Mouse (Mus musculus) testis, adult 2 months (tissue): ENCODE results near the gene Vstm5. TPM values are rescaled to one million over a fixed set of nuclear protein-coding genes. Genes with fewer than 3 reads are reported as not detected.
"Not testable (repeated sequence)": the region's sequence is repeated elsewhere in the genome, so short reads cannot be mapped to it uniquely, and the experiment has no call there.

Source experiments
- H3K27ac ChIP-seq: fragments of 200-500 bp; 2 replicates; pipeline ENCODE4 v1.5.1; 2012; ENCODE audit warnings: low read depth, low read length; ENCODE audit not compliant: control insufficient read depth, insufficient read depth
- H3K27me3 ChIP-seq: fragments of 200-500 bp; 2 replicates; pipeline ENCODE4 v1.6.1; 2012; ENCODE audit warnings: mild to moderate bottlenecking, low read length, moderate library complexity; ENCODE audit not compliant: control insufficient read depth, insufficient read depth
- H3K36me3 ChIP-seq: fragments of 200-500 bp; 2 replicates; pipeline ENCODE4 v1.6.1; 2012; ENCODE audit warnings: mild to moderate bottlenecking, low read length; ENCODE audit not compliant: control insufficient read depth, insufficient read depth
- H3K4me1 ChIP-seq: fragments of 200-500 bp; 2 replicates; pipeline ENCODE4 v1.6.1; 2012; ENCODE audit warnings: low read length; ENCODE audit not compliant: control insufficient read depth, insufficient read depth
- H3K4me3 ChIP-seq: fragments of 200-500 bp; 2 replicates; pipeline ENCODE4 v1.5.1; 2012; ENCODE audit warnings: low read depth, mild to moderate bottlenecking, low read length, moderate library complexity, mixed read lengths; ENCODE audit not compliant: control insufficient read depth
- CTCF ChIP-seq: fragments of 200-500 bp; IDR thresholded peaks from 2 replicates; pipeline ENCODE4 v1.5.1; 2012; ENCODE audit warnings: low read depth, mild to moderate bottlenecking, inconsistent platforms, low read length, moderate library complexity; ENCODE audit not compliant: control insufficient read depth, insufficient read depth, insufficient replicate concordance
- POLR2A ChIP-seq: fragments of 200-500 bp; IDR thresholded peaks from 2 replicates; pipeline ENCODE4 v1.6.1; 2012; ENCODE audit warnings: low read depth, mild to moderate bottlenecking, inconsistent platforms, low read length, moderate library complexity; ENCODE audit not compliant: control insufficient read depth
- polyA plus RNA-seq: library from polyadenylated mRNA; depleted of rRNA; stranded (reverse); fragments of >200 nt; gene quantifications from 2 replicates; pipeline ENCODE4 v1.2.3, GENCODE M21; 2012; rRNA removed

Gene Vstm5
- 0.40 and 0.43 TPM in 2 replicates for polyA plus RNA-seq

DNA sequence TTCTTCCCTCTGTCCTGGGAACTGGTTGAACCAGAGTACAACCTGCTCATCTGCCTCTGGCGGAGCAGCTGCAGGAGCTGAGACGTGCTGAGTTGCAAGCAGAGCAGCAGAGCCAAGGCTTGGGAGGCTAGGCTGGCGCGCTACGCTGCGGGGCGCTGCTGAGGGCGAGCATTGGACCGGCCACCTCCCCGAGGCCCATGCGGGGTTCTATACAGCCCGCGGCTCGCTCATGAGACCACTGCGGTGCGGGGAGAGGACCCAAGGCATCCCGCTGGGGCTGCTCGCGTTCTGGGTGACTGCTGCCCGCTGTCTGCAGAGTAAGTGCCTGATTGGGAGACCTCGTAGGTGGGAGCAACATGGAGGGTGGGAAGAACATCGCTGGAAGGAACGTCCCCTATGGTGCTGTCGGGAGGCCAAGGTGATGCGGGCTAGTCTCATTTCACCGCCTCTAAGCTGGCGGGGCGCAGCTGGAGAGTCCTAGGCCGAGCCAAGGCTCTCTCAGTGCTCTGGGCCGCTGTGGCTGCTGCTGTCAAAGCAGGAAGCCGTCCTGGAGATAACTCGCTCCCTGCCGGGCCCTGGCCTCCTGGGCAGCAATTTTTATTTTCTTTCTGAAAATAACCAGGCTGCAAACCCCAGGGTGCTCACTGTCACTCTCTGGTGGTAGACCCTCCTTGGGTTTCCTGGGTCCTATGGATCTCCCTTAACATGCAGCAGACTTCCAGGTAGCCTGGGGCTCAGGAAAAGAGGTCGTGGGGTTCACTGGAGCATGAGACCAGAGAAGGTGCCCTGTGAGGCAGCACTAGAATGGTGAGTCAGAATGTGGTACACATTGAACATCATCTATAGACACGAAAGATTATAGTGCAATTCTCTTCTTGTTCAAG lies at the start of gene Vstm5:
Gene Vstm5, plus strand, starts transcription at position 4 of the 884 bp plus-strand sequence.
- no peak within 1 kb of the TSS for H3K27ac ChIP-seq
- peak within 1 kb of the TSS; percentile 63 for H3K4me3 ChIP-seq
- H3K36me3 ChIP-seq = no peaks in the 10 kb centered on the region
- H3K4me1 ChIP-seq = peaks cover 12% of the 10 kb centered on the region
- TF ChIP-seq CTCF (no peak), POLR2A (no peak)
- H3K27me3 ChIP-seq = no peaks in the 10 kb centered on the region

- not testable (repeated sequence) for H3K4me3 ChIP-seq, H3K4me1 ChIP-seq, H3K27me3 ChIP-seq, H3K36me3 ChIP-seq, H3K27ac ChIP-seq
Observed at GRCm38 (mm10) chr9:15194806-15195205, 44.0 kb upstream of the Vstm5 start.

DNA sequence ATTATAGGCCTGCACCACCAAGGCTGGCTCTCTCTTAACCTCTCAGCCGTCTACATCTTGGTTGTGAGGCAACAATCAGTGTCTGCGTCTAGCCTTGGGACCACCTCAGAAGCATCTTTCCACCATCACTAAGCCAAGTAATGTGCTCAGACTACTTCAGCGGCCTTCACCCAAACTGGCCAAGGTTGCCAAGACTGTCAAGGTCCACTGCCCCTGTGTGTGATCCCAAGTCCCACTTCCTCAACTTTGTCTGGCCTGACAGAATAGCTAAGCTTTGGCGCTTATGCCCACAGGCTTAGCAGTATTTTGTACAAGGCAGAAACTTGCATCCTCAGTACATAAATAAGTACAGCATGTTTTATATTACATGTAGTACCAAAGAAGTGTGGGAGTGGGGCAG lies 32.2 kb upstream of the Vstm5 start:
- Histone ChIP-seq H3K27ac (no peak overlapping the region), H3K4me1 (no peaks in the 10 kb centered on the region), H3K27me3 (no peaks in the 10 kb centered on the region), H3K4me3 (no peak overlapping the region), H3K36me3 (no peaks in the 10 kb centered on the region)
- no peak for TF ChIP-seq POLR2A
- no peak for TF ChIP-seq CTCF

DNA sequence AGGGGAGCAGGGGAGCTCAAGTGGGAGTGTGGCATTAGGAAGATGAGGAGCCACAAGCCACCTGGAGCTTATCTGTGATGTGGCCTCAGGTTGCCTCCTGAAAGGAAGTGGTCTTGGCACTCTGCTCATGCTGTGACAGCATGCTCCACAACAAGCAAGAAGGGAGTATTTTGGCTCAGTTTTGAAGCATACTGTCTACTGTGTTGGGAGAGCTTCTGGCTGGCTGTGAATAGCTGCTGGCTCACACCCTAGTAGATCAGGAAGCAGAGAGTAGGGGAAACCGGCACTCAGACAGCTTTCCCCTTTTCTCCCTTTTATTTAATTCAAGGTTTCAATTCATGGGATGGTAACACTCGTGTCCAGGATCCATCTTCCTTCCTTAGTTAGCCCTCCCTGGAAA lies 29.5 kb upstream of the Vstm5 start:
- Histone ChIP-seq H3K27ac (no peak overlapping the region), H3K27me3 (no peaks in the 10 kb centered on the region), H3K36me3 (no peaks in the 10 kb centered on the region), H3K4me1 (no peaks in the 10 kb centered on the region), H3K4me3 (no peak overlapping the region)
- TF ChIP-seq CTCF = no peak
- TF ChIP-seq POLR2A = no peak

DNA sequence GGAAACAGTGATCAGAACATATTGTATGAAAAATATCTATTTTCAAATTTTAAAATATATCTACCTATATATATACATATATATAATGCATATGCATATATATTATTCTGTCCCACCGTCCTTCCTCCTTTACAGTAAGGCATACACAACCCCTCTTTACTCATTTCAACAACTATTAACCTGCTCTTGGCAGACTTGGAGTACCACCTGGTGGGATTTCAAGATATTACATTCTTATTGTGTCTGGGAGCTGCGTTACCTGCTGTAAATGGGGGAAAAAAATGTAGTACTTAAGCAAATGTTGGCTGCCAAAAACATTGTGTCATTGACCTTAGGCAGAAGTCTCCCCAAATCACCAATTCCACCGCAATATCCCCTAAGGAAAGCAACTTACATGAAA lies 27.0 kb upstream of the Vstm5 start:
- TF ChIP-seq CTCF = no peak
- TF ChIP-seq POLR2A = no peak
- Histone ChIP-seq H3K27ac (no peak overlapping the region), H3K36me3 (no peaks in the 10 kb centered on the region), H3K27me3 (no peaks in the 10 kb centered on the region), H3K4me1 (no peaks in the 10 kb centered on the region), H3K4me3 (no peak overlapping the region)

DNA sequence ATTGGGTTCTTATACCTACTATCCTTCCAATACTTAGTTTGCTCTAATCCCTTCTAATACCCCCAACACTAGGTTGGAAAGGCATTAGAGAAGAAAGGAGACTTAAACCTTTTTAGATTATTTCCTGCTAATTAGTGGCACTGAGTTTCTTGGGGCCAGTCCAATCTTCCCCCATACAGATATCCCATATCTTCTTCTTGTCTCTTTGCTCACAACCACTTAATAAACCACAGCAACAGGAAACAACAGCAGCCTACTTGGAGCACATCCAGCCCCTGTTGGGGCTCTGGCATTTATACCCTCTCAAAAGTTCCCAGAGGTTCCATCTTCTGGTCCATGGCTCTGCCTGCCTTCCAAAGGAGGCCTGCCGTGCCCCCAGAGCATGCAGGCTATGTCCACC lies 25.1 kb upstream of the Vstm5 start:
- no peak overlapping the region for H3K27ac ChIP-seq
- no peaks in the 10 kb centered on the region for H3K4me1 ChIP-seq
- H3K27me3 ChIP-seq = no peaks in the 10 kb centered on the region
- H3K36me3 ChIP-seq = no peaks in the 10 kb centered on the region
- no peak overlapping the region for H3K4me3 ChIP-seq
- TF ChIP-seq POLR2A (no peak), CTCF (no peak)

GRCm38 (mm10) chr9:15224912-15225311 lies 13.9 kb upstream of the Vstm5 start:
- H3K4me1 ChIP-seq = no peaks in the 10 kb centered on the region
- no peak overlapping the region for H3K27ac ChIP-seq
- H3K4me3 ChIP-seq = no peak overlapping the region
- H3K36me3 ChIP-seq = no peaks in the 10 kb centered on the region
- no peaks in the 10 kb centered on the region for H3K27me3 ChIP-seq
- no peak for TF ChIP-seq CTCF
- no peak for TF ChIP-seq POLR2A
